Mouse (Mus musculus): ENCODE data around the gene Rnf4.

Gene Rnf4

DNA sequence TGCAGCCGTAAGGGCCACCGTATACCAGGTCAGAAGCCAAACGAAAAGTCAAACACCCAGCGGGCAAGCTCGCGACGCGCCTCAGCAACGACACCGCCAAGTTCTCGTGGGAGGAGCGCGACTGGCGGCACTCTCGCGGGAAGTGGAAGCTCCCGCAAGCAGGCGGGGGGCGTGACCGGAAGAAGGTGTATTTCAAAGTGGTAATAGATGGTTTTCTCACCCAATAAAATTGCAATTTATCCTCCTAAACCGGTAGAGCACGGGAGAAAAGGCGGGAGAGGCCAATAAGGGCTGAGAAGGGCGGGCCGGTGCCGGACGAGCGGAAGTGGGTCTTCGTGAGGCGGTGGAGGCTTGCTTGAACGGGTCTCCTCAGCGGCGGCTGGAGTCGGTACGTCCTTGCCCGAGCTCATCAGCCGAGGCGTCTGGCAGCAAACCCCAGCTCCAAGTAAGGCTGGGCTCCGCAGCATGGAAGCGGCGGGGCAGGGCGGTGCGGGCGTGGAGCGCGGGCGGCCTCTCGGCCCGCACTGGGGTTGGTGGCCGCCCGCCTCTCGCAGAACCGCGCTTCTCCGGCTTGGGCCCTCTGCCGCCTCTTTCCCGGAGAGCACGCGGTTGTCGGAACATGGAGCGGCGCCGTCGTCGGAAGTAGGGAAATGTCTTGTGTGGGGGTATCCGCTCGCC lies at the start of gene Rnf4:
Gene Rnf4, plus strand, starts transcription at position 193 of the 678 bp plus-strand sequence.
- peak; percentile 96 to 98 for DNase-seq

DNA sequence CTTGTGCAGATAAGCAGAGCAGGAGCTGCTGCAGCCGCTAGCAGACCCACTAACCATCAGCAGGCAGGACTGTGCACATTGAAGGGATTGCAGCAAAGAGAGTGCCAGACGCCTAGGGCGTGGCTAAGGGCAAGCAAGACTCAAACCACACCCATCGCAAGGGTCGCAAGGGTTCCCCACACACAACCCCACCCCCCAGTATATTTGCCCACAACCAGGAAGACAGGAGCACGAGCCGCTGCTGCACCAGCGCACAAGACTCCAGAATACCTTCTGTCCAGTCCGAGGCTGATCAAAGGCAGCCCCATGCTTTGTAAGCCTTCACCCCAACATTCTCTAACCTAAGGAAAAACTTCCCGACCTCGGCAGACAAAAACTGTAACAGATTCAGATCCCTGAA lies 49.6 kb upstream of the Rnf4 start:
- DNase-seq: peak; percentile 43 to 44

DNA sequence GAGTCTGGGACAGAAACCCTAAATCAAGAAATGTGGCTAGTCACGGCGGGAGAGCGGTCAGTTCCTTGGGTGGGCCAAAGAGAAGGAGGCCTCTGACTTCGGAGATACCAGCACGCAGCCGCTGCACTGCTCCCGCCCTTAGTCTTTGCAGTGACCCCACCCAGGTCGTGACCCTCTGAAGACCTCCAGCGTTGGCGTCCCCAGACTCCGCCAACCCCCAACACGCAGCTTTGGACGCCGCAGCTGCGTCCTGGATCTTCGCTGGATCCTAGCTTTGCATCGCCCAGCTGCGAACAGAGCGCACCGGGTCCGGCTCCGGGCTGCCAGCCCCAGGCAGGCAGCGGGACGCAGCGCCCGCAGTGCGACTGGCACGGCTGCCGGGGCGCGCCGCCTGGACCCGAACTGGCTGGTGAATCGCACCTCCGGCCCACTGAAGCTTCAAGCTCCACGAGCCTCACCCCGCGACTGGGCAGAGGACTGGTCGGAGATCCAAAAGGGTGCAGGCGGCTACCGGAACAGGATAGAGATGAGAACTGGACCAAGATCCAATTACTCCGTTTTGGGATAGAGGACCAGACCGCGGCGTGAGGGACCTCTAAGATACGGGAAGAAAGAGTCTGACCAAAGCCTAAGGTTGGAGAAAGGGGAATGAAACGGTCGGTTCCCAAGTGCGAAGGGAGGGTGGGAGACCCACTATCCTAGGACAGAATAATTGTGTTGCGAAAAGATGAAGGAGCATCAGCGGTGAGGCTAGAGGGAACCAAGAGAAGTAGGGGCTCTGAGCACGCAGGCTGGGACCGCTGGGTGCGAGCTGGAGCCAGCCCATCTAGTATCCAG lies 48.9 kb upstream of the Rnf4 start:
- DNase-seq: peak; percentile 59 to 62

- no peak for DNase-seq
Measured at GRCm38 (mm10) chr5:34287838-34288145, 48.3 kb upstream of the Rnf4 start.

DNA sequence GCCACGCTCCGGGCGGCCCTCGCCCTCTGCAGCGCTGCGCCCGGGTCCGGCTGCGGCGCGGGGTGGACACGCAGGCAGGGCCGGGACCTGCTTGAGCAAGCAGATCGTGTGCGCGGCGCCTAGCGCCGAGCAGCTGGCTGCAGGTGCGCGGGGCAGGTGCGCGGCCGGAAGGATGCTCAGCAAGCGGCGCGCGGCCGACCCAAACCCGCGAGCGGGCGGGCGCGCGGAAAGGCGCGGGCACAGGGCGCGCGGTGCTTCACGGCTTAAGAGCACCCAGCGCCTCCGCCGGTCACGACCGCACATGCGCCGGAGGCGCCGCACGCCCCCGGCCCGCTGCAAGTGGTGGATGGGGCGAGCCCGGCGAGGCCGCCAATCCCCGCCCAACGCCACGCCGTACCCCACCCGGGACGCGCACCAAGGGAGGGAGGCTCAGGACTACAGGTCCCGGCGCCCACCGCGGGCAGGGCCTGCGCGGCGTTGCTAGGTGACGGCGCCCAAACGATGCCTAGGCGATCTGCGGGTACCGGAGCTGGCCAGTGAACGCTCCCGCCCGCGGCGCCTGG lies 47.9 kb upstream of the Rnf4 start, which contains the start of the genes Zfyve28 and Cfap99:
Gene Zfyve28, minus strand, starts transcription at position 296 of the 563 bp plus-strand sequence.
Gene Cfap99, plus strand, starts transcription at position 447 of the 563 bp plus-strand sequence.
- peak; percentile 96 to 99 for DNase-seq

DNA sequence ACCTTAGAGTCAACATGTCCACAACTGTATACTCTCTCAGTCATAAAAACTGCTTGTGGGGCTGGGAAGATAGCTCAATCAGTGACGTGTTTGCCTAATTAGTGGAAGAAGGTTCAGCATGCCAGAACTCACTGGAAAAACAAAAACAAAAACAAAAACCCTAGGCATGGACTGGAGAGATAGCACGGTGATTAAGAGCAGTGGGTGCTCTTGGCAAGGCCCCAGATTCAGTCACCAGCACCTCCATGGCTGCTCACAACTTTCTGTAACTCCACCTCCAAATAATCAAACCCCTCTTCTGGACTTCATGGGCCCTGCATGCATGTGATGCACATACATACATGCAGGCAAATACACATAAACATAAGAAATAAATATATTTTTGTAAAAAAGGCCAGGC lies 46.8 kb upstream of the Rnf4 start:
- DNase-seq: peak in 1 of 2 experiments; percentile 12

GRCm38 (mm10) chr5:34293363-34293762 lies 42.7 kb upstream of the Rnf4 start:
- DNase-seq: no peak

- DNase-seq: no peak
Measured at GRCm38 (mm10) chr5:34294696-34295095, 41.4 kb upstream of the Rnf4 start.

- DNase-seq: no peak
Measured at GRCm38 (mm10) chr5:34295141-34295540, 40.9 kb upstream of the Rnf4 start.

DNA sequence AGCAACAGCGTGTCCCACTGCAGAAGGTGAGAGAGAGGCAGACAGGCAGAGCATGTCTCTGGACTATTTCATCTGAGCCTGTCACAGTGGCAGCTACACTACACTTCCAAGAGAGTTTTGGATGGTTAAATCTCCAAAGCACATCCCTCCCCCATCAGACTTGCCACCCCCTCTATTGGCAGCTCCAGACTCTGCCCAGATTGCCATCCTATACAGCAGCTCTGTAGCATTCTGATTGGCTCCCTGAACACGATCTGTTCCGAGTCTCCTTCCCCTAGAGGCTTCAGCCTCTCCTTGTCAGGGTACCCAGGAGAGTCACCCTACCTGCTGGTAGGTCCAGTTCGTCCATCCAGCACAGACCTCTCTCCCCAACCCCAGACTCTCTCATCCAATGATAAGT lies 38.0 kb upstream of the Rnf4 start:
- no peak for DNase-seq

- peak; percentile 28 to 39 for DNase-seq
Measured at GRCm38 (mm10) chr5:34298937-34299535, 37.1 kb upstream of the Rnf4 start.

DNA sequence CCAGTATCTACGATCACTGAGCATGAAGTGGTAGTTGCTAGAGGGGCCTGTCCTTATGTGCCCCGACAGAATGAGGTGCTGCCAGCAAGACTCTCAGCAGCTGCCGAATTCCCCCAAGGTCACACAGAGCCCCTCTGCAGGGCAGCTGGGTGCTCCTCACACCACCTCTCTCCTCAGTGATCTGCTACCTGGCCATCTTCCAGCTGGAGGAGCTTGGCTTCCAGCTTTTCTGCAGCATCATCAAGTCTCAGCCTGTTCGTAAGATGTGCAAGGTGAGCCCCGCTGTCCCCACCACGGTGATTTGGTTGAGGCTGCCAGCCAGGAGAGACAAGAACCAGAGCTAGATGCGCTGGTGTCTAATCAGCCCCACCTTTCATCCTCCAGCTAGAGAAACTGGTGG lies 33.7 kb upstream of the Rnf4 start:
- no peak for DNase-seq

- no peak for DNase-seq
Measured at GRCm38 (mm10) chr5:34309016-34309415, 27.1 kb upstream of the Rnf4 start.

DNA sequence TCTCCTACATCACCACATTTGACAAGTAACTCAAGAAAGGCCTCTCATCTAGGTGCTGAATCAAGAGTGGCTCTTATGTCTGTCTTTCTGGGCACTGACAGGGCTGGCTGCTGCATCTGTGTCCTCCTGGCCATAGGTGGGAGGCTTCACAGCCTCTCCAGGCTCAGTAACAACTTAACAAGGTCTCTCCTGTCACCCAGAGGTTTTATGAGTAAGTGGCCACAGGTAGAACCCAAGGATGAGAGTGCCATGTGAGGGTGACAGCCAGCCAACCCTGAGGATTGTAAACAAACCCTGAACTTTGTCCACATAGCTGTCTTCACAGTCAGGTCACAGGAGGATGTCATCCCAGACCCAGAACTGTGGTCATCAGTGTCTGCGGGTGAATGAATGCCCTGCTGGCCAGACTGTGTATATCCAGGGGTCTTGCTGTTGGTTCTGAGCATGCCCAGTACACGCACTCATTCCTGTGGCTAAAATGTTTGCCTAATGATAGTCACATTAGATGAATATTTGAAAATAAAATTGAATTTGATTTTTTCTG lies 16.5 kb upstream of the Rnf4 start:
- DNase-seq: no peak

GRCm38 (mm10) chr5:34321236-34321635 lies 14.9 kb upstream of the Rnf4 start:
- no peak for DNase-seq

DNA sequence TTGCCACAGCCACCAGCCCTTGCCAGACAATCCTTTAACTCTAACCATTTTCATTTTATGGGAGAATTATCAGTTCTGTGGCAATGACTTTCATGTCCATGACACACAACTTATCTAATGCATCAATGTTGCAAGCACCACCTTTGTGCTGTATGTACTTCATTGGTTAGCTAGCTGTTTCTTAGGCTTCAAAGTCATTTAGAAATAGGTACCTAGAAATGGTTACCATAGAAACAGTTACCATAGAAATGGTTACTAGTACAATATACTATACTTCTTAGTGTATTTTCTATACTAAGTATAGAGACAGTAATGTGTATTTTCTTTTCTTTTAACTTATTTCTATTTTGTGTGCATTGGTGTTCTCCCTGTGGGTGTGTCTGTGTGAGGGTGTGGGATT lies 10.8 kb upstream of the Rnf4 start:
- no peak for DNase-seq

- no peak for DNase-seq
Measured at GRCm38 (mm10) chr5:34326249-34326691, 9.8 kb upstream of the Rnf4 start.

- peak; percentile 37 to 41 for DNase-seq
Measured at GRCm38 (mm10) chr5:34326875-34327576, 9.1 kb upstream of the Rnf4 start.

DNA sequence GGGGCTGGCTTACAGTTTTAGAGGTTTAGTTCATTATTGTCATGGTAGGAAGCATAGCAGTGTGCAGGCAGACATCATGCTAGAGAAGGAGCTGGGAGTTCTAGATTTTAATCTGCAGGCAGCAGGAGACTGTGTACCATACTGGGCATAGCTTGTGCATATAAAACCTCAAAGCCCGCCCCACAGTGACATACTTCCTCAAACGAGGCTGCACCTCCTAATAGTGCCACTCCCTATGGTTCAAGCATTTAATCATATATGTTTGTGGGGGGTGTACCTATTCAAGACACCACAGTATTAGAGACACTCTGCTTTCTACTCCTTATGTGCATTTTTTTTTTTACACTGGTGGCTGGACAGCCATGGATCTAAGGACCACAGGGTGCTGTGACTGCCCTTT lies 6.0 kb upstream of the Rnf4 start:
- DNase-seq: no peak

DNA sequence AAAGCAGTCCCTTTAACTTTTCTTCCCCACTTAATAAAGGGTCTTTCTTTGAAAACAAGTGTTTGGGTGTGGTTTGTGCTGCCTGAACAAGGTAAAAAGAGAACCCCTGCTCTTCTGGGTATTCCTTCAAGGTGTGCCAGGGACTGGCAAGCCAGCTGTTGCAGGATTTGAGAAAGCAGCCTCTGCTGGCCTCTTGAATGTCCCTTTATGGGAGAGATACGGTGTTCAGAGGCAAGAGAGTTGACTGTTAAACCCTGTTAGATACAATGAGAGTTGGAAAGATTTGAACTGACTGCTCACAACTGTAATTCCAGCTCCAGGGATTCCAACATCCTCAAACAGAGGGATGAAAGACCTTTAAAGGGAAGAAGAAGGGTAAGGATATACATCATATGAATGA lies 2.0 kb upstream of the Rnf4 start:
- DNase-seq: no peak

- DNase-seq: no peak
Measured at GRCm38 (mm10) chr5:34335539-34336096, 471 bp upstream of the Rnf4 start.
